Mouse (Mus musculus): ENCODE measurements around the gene Nell2. TPM values are rescaled to one million over a fixed set of nuclear protein-coding genes. Genes with fewer than 3 reads are reported as not detected.
A peak's percentile ranks its signal among the peaks of the same experiment; 100 is the strongest.
"Not testable (repeated sequence)": the region's sequence is repeated elsewhere in the genome, so short reads cannot be mapped to it uniquely, and the experiment has no call there.

Nell2 gene
- total RNA-seq, 2 experiments from 2014 or later = 738 to 777 TPM

DNA sequence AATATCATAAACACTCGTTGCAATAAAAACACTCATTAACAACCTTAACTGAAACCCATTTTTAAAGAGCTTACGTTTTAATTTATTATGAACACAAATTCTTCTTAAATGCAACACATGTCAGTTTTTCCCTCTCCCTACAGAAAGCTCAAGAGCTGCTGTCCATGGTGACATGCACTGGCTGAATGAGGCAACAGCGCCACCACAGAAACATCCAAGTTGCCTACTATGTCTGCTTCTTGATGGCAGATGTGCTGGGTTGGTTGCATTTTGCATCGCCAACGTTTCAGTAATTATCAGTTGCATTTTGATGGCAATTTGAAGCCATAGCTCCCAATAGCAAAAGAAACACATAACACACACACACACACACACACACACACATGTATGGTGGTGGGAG, 2.4 kb downstream of the Nell2 start:
- peak; percentile 65 to 78 for DNase-seq (ENCODE audit: low spot score in 2 of 2)
- Histone ChIP-seq H3K27ac (peak overlapping the region; percentile 96), H3K4me3 (peak overlapping the region; percentile 80)
- peak; percentile 73 for TF ChIP-seq CTCF (conservative IDR thresholded peaks at IDR 0.05)

DNA sequence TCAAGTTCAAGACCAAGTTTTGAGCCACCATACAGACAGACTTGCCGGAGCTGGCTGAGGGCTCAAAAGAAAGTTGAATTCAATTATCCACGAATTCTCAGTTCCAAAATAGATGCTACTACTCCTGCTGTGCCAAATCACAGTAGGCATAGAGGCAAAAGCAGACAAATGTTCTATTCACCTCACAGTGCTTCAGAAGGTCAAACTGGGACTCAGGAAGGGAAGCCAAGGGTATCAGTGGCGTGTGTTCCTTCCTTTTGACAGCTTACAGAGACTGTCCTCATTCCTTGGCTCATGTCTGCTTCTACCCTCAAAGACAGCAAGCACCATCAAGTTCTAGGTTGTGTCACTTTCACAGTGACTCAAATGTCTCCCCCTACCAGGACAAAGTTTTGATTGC, 10.2 kb downstream of the Nell2 start:
- no peak for DNase-seq (ENCODE audit: low spot score in 2 of 2)
- peak; percentile 25 for TF ChIP-seq CTCF (conservative IDR thresholded peaks at IDR 0.05)
- Histone ChIP-seq H3K4me3 (no peak overlapping the region), H3K27ac (peak overlapping the region; percentile 40)

DNA sequence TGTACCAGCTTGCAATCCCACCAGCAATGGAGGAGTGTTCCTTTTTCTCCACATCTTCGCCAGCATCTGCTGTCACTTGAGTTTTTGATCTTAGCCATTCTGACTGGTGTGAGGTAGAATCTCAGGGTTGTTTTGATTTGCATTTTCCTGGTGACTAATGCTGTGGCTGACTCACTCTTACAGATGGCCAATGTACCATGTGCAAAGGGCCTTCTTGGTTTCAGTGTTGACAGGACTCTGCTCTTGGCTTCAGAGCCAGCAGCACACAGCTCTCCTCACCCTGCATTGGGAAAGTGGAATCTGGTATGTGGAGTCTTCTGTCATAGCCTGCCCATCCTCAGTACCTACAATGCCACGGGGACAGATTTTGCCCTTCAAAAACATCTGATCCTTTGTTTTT, 15.1 kb downstream of the Nell2 start:
- H3K4me3 ChIP-seq; DNase-seq (ENCODE audit: low spot score in 2 of 2): not testable (repeated sequence)
- H3K27ac ChIP-seq = peak overlapping the region; percentile 23; the same call in 1 of the 2 replicates

DNA sequence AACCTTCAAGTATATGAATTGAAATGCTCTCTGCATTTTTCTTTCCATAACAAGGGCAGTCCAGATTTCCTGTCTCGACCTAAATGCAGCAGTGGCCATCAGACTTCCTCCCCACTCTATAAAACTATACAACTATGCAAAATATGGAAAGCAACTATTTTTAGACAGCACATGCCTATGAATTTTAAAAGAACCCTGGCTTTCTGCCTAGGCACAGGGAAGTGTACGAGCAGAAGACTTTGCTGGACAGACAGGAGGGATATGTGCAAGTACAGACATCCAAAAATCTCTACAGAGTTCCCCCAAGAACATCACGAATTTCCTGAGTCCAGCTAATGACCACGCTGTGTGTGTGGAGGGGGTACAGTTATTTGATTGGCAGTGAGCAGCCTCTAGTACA, 32.7 kb downstream of the Nell2 start:
- peak overlapping the region; percentile 85 for H3K27ac ChIP-seq
- no peak for DNase-seq (ENCODE audit: low spot score in 2 of 2)
- no peak for TF ChIP-seq CTCF (conservative IDR thresholded peaks at IDR 0.05)
- H3K4me3 ChIP-seq = no peak overlapping the region

DNA sequence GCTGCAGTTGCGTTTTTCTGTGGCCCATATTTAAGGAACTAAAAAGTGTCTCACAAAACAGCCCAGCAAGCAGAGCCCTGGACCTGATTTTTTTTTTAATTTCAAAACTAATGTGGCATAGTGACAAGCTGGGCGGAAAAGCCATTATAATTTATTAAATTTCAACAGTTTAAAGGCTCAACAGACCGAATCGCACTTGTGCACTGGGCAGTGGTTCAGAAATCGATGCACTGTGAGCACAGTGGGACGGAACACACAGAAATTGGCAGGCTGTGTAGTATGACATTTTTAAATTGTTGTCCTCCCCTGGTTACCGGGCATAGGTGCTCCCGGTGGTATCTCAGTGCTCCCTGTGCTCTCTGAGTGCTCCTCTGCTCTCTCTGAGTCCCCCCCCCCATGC, 33.2 kb downstream of the Nell2 start:
- no peak for TF ChIP-seq CTCF (conservative IDR thresholded peaks at IDR 0.05)
- peak overlapping the region; percentile 85 for H3K27ac ChIP-seq
- H3K4me3 ChIP-seq = no peak overlapping the region
- DNase-seq (ENCODE audit: low spot score in 2 of 2) = peak; percentile 42 to 50

DNA sequence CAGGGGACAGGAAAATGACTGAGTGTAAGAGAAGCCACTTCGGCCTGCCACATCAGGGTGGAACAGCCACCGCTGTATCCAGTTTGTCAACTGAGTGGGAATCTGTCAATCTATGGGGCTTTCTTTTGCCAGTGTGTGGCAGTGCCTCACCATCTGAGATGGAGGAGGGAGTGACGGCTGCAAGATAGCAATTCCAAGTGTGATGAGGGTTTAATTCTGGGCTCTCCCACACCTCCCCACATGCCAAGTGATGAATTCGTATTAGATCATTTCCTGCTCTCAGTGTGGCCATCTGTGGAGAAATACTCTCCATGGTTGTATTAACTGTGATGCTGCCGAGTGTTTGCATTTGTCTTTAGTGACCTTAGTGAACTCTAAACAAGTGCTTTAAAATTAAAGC, 36.2 kb downstream of the Nell2 start:
- H3K4me3 ChIP-seq = no peak overlapping the region
- peak; percentile 43 for TF ChIP-seq CTCF (conservative IDR thresholded peaks at IDR 0.05)
- DNase-seq (ENCODE audit: low spot score in 2 of 2) = peak; percentile 73 to 87
- H3K27ac ChIP-seq = peak overlapping the region; percentile 89

DNA sequence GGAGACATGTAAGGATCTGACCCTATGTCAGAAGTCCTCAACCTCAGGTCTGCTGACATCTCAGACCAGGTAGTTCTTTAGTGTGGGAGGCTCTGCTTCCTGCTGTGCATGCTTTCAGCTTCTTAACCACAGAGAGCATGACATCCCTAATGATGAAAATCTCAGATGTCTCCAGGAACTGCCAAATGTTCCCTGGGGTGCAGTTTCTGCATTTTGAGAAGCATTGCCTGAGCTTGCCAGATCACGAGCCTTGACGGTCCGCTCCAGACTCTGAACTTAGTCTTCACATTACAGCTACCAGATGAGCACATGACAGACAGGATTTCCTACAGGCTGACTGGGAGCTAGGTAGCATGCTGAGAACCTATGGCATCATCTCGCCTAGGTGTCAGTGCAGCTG, 39.2 kb downstream of the Nell2 start:
- TF ChIP-seq CTCF (conservative IDR thresholded peaks at IDR 0.05) = no peak
- peak overlapping the region; percentile 89 for H3K27ac ChIP-seq
- no peak for DNase-seq (ENCODE audit: low spot score in 2 of 2)
- H3K4me3 ChIP-seq = no peak overlapping the region

DNA sequence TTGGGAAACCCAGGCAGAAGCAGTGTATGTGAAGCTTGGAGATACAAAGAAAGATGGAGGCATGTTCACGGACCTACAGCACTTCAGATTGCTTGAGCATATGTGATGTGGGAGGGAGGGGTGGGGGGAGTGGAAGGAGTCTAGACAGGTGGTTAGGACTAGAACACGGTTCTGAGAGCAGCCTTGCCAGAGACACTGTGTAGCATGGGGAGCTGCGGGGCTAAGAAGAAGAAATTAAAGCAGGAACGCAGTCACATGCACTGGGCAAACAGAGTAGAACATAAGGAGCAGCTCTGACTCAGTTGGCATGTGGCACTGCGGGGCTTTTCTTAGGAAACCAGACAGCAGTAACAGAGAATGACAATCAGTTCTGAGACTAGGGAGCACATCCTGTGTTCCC, 40.4 kb downstream of the Nell2 start:
- peak overlapping the region; percentile 89 for H3K27ac ChIP-seq
- H3K4me3 ChIP-seq = no peak overlapping the region; the same call in 1 of the 2 replicates
- no peak for TF ChIP-seq CTCF (conservative IDR thresholded peaks at IDR 0.05)
- DNase-seq (ENCODE audit: low spot score in 2 of 2) = peak; percentile 63 to 89

DNA sequence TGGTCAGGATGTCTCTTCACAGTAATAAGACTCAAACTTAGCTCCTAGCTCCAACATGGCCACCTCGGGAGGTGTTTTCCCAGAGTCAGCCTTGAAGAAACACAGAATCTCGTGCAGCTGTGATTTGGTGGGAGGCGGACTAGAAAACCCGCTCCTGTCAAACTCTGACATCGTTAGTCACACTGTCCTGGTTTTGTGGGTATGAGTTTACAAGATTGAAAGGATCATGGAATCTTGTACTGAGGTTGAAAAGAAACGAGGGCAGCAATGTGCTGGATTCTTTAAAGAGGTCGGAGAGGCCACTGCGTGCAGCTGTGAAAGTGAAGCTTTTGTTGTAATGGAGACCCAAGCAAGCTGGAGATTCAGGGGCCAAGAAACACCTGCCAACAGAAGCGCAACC, 46.4 kb downstream of the Nell2 start:
- TF ChIP-seq CTCF (conservative IDR thresholded peaks at IDR 0.05) = no peak
- peak in 1 of 2 experiments; percentile 6 for DNase-seq (ENCODE audit: low spot score in 2 of 2)
- no peak overlapping the region for H3K27ac ChIP-seq
- no peak overlapping the region for H3K4me3 ChIP-seq

DNA sequence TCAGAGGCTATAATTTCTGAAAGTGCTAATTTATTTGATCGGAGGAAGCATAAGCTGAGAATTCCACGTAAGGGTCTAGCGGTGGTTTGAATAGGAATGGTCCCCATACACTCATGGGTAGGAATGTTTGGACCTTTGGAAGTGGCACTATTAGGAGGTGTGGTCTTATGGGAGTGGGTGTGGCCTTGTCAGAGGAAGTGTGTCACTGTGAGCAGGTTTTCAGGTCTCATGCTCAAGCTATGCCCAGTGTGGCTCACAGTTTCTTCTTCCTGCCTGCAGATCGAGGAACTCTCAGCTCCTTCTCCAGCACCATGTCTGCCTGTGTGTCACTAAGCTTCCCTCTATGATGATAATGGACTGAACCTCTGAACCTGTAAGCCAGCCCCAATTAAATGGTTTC, 46.8 kb downstream of the Nell2 start:
- Histone ChIP-seq H3K4me3 (no peak overlapping the region), H3K27ac (peak overlapping the region; percentile 58; the same call in 1 of the 2 replicates)
- no peak for TF ChIP-seq CTCF (conservative IDR thresholded peaks at IDR 0.05)
- DNase-seq (ENCODE audit: low spot score in 2 of 2) = peak in 1 of 2 experiments; percentile 7

DNA sequence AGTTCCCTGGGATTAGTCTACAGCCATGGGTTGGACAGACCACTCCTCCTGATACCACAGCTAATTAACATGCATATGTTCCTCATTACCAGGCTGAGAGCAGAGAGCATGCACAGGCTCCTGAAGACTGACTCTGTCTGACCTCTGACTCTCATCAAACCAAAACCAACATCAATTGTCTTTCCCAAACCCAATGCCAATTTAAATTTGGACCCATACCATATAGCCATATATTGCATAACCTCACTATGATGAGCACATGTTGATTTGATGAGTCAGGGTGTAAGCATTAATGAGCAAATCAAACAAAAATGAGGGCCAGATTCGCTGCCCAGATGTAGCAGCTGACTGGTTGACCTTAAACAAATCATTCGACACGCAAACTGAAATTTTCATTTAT, 51.9 kb downstream of the Nell2 start:
- no peak for DNase-seq (ENCODE audit: low spot score in 2 of 2)
- Histone ChIP-seq H3K27ac (peak overlapping the region; percentile 57), H3K4me3 (no peak overlapping the region)
- no peak for TF ChIP-seq CTCF (conservative IDR thresholded peaks at IDR 0.05)

DNA sequence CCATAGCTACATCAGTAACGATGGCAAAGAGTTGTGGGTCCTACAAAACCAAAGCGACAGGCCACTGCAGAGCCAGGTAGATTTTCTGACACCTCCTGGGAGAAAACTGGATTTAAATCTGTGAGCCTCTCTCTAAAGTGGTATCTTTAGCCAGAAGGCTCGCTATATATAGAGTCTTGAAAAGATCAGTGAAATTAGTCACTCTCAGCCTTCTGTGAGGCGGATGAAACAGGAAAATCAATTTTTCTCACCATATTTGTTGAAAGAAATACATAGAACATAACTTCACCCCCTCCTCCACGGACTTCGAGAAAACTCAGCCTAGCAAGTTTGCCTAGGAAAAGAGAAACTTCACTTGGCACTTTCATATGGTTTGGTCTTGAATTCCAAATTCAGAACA, 54.4 kb downstream of the Nell2 start:
- peak in 1 of 2 experiments; percentile 60 for DNase-seq (ENCODE audit: low spot score in 2 of 2)
- Histone ChIP-seq H3K4me3 (no peak overlapping the region), H3K27ac (peak overlapping the region; percentile 72)
- TF ChIP-seq CTCF (conservative IDR thresholded peaks at IDR 0.05) = no peak

DNA sequence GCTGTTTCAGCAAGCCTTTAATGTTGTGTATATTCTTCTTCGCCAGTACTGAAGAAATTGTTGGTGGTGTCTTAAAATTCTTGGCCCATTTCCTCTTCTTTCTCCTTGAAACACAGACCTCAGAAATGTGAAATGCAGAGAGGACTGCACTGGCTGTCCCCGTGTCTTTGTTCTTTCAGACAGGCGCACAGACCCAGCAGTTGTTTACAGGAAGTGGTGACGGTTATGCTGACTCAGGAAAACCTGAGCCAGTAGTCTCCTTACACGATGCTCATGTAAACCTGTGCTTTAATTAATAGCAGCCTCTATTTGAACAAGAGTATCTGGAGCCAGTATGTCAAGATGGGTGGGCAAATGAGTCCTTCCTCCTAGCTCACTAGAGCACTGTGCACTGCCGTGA, 61.2 kb downstream of the Nell2 start:
- peak overlapping the region; percentile 51 for H3K27ac ChIP-seq
- DNase-seq (ENCODE audit: low spot score in 2 of 2) = no peak
- H3K4me3 ChIP-seq = no peak overlapping the region
- no peak for TF ChIP-seq CTCF (conservative IDR thresholded peaks at IDR 0.05)

DNA sequence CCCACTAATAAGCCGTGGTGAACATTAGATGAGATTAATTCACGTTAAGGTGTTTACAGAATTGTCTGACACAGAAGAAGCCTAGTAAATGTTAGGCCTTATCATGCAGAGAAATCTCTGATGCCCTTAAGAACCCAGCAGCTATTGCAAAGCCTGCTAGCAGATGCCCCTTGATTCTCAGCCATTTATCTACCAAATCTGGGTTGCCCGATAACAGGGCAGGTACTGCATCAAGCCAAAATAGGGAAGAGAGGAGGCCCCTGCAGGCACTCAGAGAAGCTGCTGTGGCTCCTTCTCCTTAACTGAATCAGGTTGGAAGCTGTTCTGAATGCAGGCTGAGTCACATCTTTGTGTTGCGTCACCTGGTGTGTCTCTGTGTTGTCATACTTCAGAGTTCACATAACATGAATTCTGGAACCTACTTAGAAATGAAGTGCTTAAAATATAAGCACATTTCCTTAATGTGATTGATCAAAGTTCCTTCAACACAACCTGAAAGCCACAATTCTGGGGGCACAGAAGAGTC, 68.3 kb downstream of the Nell2 start:
- peak overlapping the region; percentile 70 for H3K27ac ChIP-seq
- H3K4me3 ChIP-seq = no peak overlapping the region
- TF ChIP-seq CTCF (conservative IDR thresholded peaks at IDR 0.05) = no peak
- no peak for DNase-seq (ENCODE audit: low spot score in 2 of 2)

DNA sequence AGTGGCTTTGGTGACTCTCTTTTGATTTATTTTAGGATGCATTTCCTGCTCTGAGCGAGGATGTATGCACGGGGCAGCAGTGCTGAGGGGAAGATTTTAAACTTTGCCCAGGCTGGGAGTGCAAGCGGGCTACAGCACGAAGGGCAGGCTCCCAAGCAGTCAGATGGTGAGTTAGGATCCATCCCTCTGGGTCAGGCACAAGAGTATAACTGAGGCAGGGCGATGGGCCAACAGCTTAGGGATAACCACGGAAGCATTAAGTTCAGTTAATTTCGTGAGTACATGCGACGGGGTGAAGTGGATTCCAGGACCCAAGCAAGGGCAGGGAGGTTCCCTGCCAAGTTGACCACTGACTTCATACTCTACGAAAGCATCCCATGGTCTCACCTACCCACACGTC, 83.8 kb downstream of the Nell2 start:
- H3K27ac ChIP-seq = no peak overlapping the region
- no peak for TF ChIP-seq CTCF (conservative IDR thresholded peaks at IDR 0.05)
- no peak overlapping the region for H3K4me3 ChIP-seq
- DNase-seq (ENCODE audit: low spot score in 2 of 2) = no peak

Data from layer of hippocampus, adult 2 months (tissue).